Mouse (Mus musculus): ENCODE measurements around the gene Arhgap10.

- no peak for TF ChIP-seq GATA1 (IDR thresholded peaks at IDR 0.05; ENCODE audit: borderline replicate concordance, low read length)
- no peak for TF ChIP-seq FLI1 (IDR thresholded peaks at IDR 0.05; ENCODE audit: low read length)
Observed at GRCm38 (mm10) chr8:77292649-77293048, 225.1 kb downstream of the Arhgap10 start.

All from megakaryocyte, embryonic 14.5 days (primary cell).